8 mouse cellular contexts compared by ENCODE assay signal in genomic region chr5:117841651-117842347, GRCm38 (mm10).
DNase-seq lines count a peak whose midpoint lies in the region.

No protein-coding gene starts in this region.

- DNase-seq in layer of hippocampus, adult 11-12 months (ENCODE audit: low spot score) = peak; percentile 31
- DNase-seq in layer of hippocampus, adult 9-10 months (ENCODE audit: low spot score) = no peak
- DNase-seq in embryo, embryonic 10 days (ENCODE audit: low spot score) = peak; percentile 59
- peak; percentile 25 to 36 for DNase-seq in gastrocnemius, postnatal 4 days (ENCODE audit: low spot score in 2 of 2)
- DNase-seq in kidney, postnatal 10 days = peak; percentile 28
- DNase-seq in lung, postnatal 10 days = peak; percentile 35
- peak; percentile 43 for DNase-seq in right cerebral cortex, postnatal 14 days
- DNase-seq in thymus, postnatal 36 days = no peak

Comparison
In these comparisons a context has a peak if more than half of its experiments do, and no peak if none do; other contexts are left out.
1. DNase-seq: peak in layer of hippocampus, adult 11-12 months (single experiment), embryo, embryonic 10 days (single experiment), gastrocnemius, postnatal 4 days (2 of 2), kidney, postnatal 10 days (single experiment), lung, postnatal 10 days (single experiment) and right cerebral cortex, postnatal 14 days (single experiment); none in layer of hippocampus, adult 9-10 months (single experiment) and thymus, postnatal 36 days (0 of 2).